Mouse (Mus musculus) spleen, postnatal 10 days (tissue): ENCODE data around the gene Msgn1.

ENCODE experiments used
- DNase-seq, 2 experiments: peaks; one replicate each; pipeline ENCODE4 v3.0.0; 2021 to 2022; ENCODE audit warnings: low spot score in 2 of 2

Gene Msgn1

GRCm38 (mm10) chr12:11198551-11198950 lies 10.2 kb downstream of the Msgn1 start:
- DNase-seq = no peak

DNA sequence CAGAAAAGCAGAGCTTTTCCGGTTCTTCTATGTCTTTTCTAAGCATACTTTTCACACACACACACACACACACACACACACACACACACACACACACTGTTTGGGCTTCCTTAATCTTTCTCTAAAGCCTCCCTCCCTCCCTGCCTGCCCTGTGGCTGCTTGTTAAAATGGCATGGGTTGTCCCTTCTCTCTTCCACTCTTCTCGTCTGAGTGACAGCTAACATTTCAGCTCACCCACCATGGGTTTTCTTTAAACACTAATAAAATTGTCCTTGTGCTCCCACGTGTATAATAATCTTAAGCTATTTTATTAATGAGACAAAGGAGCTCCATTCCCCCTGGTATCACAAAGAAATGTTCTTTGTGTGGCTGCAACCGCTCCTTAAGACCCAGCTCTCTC lies 10.7 kb downstream of the Msgn1 start:
- no peak for DNase-seq

DNA sequence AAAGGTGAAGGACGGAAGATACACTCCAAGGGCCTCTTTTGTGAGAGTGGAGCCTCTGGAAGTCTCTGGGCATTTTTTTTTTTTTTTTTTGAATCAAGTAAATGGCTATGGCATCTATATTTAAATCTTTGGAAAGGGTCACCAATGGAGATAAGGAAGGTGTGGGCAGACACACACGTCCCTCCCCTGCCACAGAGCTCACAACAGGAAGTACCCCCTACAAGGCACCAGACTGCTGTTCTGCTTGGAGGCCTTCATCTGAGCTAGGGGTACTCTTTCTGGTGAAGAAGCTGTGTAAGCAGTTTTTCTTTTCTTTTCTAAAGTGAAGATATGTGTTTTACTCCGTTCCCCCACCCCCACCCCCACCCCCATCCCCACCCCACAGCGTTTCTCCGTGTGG lies 11.9 kb downstream of the Msgn1 start:
- DNase-seq = no peak

- DNase-seq = peak; percentile 73 to 79
These were observed 12.6 kb downstream of the Msgn1 start for GRCm38 (mm10) chr12:11196142-11196597.

DNA sequence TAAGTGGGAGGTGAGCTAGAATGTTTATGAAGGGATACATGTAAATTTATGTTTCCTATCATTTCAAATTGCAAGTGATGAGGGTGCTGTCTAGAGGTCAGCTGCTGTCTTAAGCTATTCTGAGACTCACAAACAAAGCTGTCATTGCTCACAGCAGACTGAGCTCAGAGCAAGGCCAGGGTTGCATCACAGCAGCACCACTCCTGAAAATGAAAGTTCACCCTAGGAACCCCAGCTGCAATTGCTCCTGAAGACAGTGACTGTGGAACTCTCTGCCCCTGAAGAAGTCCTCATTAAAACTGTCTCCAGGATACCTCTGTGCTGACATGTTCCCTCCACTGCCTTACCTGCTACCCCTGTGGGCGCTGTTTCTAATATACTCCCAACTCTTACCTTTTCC lies 13.7 kb downstream of the Msgn1 start:
- no peak for DNase-seq

DNA sequence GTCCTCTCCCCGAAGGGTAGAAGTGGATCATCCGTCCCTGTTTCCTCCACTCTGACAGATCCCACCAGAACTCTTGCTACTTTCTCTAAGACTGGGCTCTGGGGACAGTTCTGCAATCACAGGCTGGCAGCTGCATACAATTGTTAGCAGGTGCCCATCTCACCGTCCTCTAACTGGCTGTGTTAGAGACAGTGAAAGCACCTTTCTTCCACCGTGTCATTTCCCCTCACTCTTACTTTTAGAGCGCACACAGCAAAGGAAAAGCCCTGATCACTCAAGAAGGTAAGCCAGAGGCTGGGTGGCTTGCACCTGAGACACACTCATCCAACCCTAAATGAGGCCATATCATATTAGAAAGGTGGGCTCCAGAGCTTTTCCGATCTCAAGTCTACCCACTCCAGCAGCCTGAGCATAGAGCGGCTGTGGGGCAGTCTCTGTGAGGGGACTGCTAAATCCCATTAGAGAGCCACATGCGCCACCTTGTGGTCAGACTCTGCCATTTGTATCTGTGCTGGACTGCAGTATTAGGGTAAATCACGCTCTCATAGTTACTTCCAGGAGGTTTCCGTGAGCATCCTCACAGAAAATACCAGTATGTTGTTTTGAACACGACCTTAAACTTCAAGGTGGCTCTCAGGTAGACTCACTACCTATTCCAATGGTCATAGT lies 30.2 kb downstream of the Msgn1 start:
- DNase-seq = peak; percentile 58 to 87

DNA sequence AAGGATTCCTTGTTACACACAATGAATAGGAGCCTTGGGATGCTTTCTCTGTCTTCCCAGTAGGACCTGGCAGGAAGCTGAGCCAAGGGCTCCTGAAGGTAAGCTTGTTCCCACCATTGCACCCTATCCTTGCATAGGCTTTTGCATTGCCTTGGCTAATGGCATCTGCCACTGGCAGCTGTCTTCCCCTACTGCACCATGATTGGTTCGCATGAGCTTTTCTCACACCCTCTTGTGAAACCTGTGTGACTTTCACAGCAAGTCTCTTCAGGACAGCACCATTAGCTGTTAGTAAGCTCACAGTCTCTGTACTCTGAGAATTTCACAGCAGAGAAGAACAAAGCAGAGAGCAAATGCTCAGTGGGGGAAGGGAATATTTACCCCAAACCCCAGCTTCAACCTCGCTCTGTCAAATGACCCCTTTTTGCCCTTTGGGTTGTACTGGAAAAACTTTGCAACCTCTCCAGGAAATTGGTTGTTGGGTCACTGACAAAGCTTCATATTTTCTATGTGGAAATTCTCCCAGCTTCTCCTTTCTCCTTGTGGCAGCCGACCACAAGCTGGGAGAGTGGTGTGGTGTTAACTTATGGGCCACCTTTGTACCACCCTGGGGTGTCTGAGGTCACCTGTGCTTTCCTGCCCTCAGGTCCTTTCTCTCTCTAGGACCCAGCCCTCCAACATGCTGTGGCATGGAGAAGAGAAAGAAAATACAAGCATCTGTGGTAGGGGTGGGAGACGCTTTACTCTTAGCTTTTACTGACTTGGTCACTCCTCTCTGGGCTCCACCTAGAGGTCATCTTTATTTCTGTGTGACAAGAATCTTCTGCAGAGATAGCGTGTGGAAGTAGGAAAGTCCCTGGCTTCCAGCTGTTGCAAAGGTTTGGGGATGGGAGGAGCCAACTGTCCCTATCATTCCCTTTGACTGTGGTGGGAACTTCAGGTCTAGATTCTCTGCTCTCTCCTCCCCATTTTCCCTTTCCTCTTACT lies 31.1 kb downstream of the Msgn1 start:
- no peak for DNase-seq

- DNase-seq = no peak
These were observed 50.1 kb downstream of the Msgn1 start for GRCm38 (mm10) chr12:11158670-11159069.
